Mouse (Mus musculus) brain, embryonic 14.5 days (tissue): ENCODE data around the gene Rbm20. TPM values are rescaled to one million over a fixed set of nuclear protein-coding genes. Genes with fewer than 3 reads are reported as not detected.

ENCODE experiments used
- DNase-seq: peaks from one replicate; pipeline ENCODE4 v3.0.0-alpha.2; 2011; ENCODE audit warnings: low read depth
- CTCF ChIP-seq: fragments of 200-500 bp; IDR thresholded peaks from 2 replicates; pipeline ENCODE4 v1.5.1; 2012; ENCODE audit warnings: inconsistent platforms, mild to moderate bottlenecking, moderate library complexity, borderline replicate concordance; ENCODE audit not compliant: insufficient read depth, insufficient read length; ENCODE audit errors: extremely low read depth
- POLR2A ChIP-seq: fragments of 200-500 bp; IDR thresholded peaks from 2 replicates; pipeline ENCODE4 v1.6.1; 2012; ENCODE audit warnings: mild to moderate bottlenecking, inconsistent platforms, borderline replicate concordance; ENCODE audit not compliant: poor library complexity, insufficient read depth, insufficient read length, severe bottlenecking; ENCODE audit errors: extremely low read depth
- polyA plus RNA-seq: library from polyadenylated mRNA; depleted of rRNA; stranded (reverse); fragments of >200 nt; gene quantifications from 2 replicates; pipeline ENCODE4 v1.2.3, GENCODE M21; 2012

Gene Rbm20
- polyA plus RNA-seq, 1 experiment, result 1.5 TPM

DNA sequence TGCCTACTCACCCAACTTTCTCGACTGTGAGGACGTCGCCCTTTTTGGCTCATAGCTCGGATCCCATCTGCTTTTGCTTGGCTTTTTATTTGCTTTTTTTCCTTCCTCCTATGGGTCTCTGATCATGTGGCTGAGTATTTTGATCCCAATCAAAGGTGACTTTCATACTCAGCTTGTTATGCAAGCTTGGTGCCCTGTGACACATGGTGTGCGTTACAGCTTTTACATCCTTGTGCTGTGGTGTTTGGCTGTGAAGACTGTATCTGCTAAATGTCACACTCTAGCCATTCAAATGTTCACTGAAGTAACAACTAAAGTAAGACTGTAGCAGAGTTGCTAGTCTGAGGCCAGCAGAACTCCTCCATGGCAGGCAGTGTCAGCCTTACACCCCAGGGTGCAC lies 109.7 kb downstream of the Rbm20 start:
- peak; percentile 47 for DNase-seq
- no peak for TF ChIP-seq POLR2A
- no peak for TF ChIP-seq CTCF

DNA sequence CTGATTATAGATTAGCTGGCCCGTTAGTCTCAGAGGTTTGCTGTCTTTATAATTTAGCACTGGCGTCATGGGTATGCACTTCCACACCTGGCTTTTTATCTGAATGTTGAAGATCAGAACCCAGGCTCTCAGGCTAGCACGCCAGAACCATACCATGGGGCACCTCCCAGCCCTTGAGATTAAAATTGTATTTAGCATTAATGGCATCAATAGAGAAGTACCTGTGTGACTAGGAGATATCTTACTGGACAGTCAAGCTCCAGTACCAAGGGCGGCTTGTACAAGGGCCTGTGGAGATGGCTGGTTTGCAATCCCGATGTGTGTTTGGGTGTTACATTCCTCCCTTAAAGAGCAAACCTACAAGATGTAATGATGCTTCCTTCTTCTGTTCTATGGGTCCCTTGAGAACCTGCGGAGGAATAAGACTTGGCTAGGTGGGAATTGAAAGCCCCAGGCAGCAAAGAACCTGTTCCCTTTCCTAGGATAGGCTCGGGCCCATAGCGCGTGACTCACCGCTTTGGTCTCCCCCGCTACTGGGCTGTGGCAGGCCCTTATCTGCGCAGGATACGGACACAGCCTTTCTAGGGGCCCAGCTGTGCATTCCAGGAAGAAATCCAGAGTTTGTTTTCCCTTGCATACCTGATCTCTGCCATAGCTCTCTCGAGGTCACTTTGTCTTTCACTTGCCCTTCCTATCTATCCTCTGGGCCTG lies 111.7 kb downstream of the Rbm20 start:
- TF ChIP-seq CTCF (no peak), POLR2A (no peak)
- no peak for DNase-seq

DNA sequence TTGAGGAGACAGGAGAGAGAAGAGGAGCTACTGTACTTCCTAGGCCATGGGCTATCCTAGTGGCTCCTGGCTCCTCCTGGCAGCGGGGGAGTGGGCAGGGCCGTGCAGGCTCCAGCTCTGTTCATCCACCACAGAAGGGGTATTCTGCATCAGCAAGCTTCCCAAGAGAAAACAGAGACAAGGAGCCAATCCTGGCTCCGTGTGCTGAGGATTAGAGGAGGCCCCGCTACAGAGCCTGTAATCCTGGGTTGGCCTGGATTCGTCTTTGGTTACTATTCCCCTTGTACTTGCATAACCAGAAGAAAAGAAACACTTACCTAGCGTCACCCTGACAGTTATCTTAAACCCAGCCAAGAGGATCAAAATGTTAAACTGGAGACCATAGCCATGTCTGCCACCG lies 112.5 kb downstream of the Rbm20 start:
- TF ChIP-seq CTCF (no peak), POLR2A (no peak)
- peak; percentile 21 for DNase-seq

DNA sequence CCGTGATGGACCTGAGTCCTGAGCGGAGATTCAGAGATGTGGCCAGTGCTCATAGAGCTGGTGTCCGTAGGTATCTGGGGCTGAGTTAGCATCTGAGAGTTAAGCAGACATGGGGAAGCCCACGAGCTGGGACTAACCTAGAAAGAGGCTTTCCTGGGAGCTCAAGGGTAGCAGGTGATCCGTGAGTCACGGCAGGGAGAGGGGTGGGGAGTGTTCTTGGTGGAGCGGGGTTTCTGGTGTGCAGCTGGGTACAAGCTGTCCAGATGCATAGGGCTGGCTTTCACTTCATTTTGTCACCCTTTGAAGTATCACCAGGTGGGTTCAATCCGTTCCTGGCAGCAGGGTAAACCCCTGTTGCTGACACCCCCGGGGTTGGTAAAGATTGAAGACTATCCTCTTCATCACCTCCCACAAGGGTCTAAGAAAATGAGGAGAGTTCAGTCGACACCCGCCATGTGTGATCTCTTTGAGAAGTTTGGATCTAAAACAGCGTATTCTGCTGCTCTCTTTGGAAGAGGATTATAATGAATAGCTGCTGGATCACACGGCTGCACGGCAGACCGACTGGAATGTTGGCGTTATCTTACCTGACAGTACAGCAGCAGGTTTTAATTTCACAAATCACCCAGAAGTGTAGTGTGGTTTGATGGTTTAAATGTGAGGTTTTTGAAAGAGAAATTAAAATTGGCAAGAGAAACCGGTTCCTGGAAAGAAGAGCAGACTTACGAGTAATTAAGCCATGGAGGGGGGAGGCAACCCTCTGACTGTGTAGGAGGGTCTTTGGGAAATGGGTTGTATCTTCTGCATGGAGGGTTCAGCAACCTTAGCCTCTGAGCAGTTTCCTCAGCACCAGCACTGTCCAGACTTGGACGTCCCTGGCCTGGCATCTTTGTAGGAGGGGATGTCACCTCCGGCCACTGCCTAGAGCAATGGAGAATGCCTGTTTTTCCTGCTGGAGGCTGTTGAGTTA lies 114.9 kb downstream of the Rbm20 start:
- peak; percentile 5 for DNase-seq
- TF ChIP-seq CTCF (no peak), POLR2A (no peak)

DNA sequence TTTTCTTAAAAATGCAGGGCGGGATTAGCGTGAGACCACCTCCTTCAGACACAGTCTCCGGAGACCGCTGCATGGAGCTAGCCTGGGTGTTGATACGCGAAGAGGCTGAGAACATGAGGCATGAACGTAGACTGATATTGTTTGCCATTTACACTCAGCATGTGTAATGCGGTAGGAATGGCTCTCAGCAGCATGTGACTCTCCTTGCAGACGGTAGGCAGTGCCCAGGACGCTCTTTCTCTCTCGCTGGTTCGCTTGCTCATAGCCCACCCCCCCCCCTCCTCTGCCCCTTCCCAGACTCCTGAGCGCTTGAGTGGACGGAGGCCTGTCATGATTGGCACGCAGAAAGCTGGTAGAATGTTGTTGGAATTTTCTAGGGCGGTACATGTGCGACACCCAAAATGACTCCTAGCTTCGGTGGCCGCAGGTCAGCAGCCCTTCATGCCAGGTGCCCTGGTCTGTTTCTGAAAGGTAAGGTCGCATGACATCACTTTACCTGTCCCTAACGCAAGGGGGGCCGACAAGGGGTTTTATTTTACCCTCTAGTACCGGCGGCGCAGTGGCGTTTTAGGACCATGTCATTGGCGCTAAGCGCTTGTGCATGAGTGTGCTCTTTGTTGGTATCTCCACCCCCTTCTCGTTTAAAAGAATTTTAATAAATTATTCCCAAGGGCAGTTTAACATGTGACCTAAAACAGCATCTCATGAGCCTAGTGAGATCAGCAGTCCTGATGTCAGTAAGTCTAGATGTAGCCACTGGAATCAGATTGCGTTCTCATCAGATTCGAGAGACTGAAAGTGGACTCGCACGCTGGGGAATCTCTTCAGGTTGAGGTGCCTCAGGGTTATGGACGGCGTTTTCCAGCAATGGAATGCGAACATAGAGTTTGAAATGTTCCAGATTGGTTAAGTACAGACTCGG lies 116.1 kb downstream of the Rbm20 start:
- no peak for TF ChIP-seq CTCF
- TF ChIP-seq POLR2A, result no peak
- DNase-seq, result peak; percentile 20

DNA sequence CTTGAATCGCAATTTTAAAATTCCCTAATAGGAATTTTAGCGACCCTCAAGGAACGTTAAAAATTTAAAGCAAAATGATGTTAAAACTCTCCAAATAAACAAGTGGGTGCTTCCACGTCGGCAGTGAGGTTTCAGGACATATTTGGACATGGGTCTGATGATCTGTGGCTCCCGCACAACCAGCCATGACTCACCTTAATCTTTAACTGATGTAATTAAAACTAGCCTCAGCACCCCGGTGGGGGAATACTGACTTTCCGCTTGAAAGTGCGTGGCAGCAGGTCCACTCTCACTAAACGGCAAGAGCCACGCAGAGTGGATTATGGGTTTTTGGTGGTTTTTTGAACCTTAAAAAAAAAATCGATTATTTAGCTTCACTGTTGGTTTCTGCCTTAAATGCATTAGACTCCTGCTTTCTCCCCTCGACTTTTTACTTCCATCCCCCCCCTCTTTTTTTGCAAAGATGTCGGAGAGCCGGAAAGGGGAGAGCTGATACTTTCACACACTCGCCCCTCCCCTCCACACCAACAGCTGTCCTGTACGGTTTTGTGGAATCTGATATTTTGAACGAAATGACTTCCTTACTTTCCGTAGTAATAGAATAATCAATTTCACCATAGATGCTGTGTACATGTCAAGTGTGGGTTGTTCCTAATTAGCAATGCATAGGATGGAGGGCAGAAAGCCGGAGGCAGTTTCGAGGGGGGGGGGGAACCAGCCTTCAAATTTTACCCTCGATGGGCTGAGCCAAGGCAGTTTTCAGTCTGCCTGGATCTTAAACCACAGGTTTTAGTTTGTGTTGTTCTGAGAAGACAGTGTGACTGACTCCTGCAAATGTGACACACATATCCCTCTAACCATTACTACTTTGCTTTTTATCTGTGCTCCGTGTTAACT lies 117.1 kb downstream of the Rbm20 start:
- TF ChIP-seq CTCF, result no peak
- no peak for TF ChIP-seq POLR2A
- no peak for DNase-seq

DNA sequence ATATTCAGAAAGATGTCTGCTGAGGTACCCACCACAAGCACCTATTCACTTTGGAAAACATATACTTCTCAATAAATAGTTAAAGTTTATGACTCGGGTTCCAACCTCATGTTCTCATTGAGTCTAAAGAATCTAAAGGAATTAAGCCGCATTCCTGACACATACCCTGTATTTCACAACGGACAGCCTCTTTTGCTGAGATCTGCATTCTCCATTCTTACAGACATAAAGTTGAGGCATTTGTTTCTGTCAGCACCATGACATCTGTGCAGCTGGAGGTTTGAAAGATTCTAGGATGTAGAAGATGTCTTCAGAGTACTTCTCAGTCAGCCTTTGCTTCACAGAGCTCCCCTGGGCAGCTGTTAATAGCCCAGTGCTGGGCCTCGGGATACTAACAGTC lies 117.9 kb downstream of the Rbm20 start:
- TF ChIP-seq POLR2A (no peak), CTCF (no peak)
- no peak for DNase-seq

DNA sequence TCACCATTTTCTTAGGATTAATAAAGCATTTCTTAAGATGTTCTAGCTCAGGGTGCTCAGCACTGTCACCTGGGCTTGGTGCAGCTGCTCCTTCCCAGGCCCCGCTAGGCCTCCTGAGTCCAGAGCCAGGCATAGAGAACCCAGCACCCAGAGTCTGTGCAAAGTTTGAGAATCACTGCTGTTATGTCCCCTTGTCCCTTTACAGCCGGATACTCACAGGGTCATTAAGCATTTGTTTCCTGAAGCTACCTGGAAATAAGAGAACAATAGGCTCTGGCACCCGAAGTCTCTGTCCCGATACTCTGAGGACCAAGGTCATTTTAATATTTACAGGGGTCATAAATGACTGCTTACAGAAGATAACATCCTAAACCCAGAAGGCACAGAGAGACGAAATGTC lies 118.9 kb downstream of the Rbm20 start:
- DNase-seq, result no peak
- TF ChIP-seq POLR2A (no peak), CTCF (no peak)

DNA sequence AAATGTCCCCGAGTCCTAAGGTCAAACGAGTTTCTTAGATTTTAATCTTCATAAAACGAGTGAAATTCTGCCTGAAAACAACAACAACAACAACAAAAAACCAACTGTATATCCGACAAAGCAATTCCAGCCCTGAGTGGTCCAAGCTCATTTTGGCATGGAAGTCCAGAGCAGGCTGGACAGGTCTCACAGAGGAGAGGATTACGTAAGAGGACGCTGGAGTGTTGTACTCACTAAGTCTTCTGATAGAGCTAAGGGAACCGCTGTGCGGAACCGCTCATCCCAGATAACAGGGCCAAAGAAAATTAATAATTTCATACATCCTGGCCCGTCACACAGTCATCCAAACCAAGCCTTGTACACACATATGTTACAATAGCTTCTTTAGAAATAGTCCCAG lies 120.7 kb downstream of the Rbm20 start:
- TF ChIP-seq CTCF (no peak), POLR2A (no peak)
- no peak for DNase-seq

DNA sequence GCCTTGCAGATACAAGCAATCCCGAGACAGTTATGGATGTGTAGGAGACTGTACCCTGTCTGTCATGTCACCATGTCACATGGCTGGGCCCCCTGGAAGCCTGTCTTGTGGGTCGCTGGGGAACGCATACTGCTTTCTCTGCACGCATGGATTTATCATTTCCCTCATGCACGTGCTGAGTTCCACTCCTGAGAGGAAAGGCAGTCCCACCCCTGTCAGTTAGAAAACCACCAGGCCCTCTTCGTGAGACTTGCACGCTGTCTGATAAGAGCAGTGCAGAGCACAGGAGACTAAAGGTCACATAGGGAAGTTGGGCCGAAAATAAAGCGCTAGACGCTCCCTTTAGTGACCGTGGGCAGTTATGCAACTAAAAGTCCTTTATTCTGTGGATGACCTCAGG lies 122.8 kb downstream of the Rbm20 start:
- no peak for DNase-seq
- TF ChIP-seq CTCF (no peak), POLR2A (no peak)

DNA sequence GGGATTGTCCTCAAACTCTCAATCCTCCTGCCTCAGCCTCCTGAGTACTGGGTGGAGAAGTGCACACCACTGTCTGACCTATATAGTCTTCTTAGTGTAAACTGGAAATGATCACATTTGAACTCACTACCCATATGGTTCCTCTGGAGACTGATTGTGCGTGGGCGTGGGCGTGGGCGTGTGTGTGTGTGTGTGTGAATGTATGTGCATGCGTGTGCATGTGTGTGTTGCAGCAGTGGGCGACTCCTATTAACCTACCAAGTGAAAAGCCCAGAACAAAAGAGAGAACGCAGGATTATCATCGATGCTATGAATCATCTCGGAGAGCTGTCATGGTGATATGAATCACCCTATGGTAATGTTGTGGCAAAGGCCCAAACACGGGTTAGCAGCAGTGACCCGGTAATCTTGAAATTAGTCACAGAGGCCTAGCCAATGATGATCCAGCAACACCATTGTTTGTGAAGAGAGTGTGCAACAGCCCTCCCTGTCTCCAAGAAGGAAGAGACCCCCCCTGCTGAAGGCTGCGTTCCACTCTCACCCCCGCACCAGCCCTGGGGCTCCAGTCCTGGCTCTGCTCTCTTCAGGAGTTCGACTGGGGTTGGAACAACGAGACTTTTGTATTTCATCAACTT lies 123.4 kb downstream of the Rbm20 start:
- no peak for DNase-seq
- no peak for TF ChIP-seq POLR2A
- TF ChIP-seq CTCF, result no peak
